ENCODE assay signal across 23 mouse cellular contexts in the genomic region with DNA sequence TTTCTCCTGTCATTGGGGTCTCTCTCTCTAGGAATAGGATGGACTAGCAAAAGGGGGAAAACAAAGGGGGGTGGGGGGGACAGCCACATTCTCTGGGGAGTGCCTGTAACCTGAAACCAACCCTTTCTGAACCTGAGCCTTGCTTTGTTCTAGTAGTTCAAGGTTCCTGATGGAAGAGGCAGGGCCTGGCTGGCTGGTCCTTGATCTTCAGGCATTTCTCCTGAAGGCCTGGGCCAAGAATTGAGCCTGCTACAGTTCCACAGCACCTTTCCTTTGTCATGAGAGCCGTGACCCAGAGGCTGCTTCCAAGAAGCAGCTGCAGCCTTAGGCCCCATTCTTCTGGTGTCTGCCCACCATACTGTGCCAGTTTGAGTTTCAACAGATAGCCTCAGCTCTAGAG. TPM values are rescaled to one million over a fixed set of nuclear protein-coding genes. Genes with fewer than 3 reads are reported as not detected.
DNase-seq lines count a peak whose midpoint lies in the region; ATAC-seq and TF ChIP-seq lines count a peak whose summit lies in the region.
"Had no signal": no experiment of that assay in that cellular context is flagged by ENCODE, and none has a peak within 500 bp of the region (broad histone marks: within the 10 kb centered on the region; RNA-seq: fewer than 3 reads in every experiment).

No protein-coding gene starts in this region.

- peak overlapping the region; percentile 78 for H3K27ac ChIP-seq in kidney, embryonic 14.5 days (ENCODE audit: low read depth, low read length)
- peak overlapping the region; percentile 89 for H3K27ac ChIP-seq in ES-Bruce4 (ENCODE audit: insufficient read depth, low read length)
- H3K27ac ChIP-seq in limb, embryonic 10.5 days: peak overlapping the region; percentile 71
- no peak overlapping the region for H3K27ac ChIP-seq in lung, postnatal 0 days (ENCODE audit: low read length)
- H3K27ac ChIP-seq: embryonic facial prominence, embryonic 12.5 days; forebrain, embryonic 12.5 days; gastrocnemius, adult 2 months; hindbrain, embryonic 13.5 days; intestine, embryonic 15.5 days had no signal

- peaks cover 60% of the 10 kb centered on the region for H3K4me1 ChIP-seq in kidney, embryonic 14.5 days (ENCODE audit: control insufficient read depth, insufficient read depth, low read length)
- H3K4me1 ChIP-seq in E14TG2a.4 (replicated peaks; ENCODE audit: low read depth, low read length): peaks cover 96% of the 10 kb centered on the region
- H3K4me1 ChIP-seq in ES-Bruce4 (ENCODE audit: control insufficient read depth, insufficient read depth, low read length): peaks cover 14% of the 10 kb centered on the region
- H3K4me1 ChIP-seq in limb, embryonic 10.5 days: peaks cover 54% of the 10 kb centered on the region
- peaks cover 10% of the 10 kb centered on the region for H3K4me1 ChIP-seq in lung, postnatal 0 days (ENCODE audit: insufficient read depth, low read depth, low read length)

- no peaks in the 10 kb centered on the region for H3K27me3 ChIP-seq in kidney, embryonic 14.5 days (ENCODE audit: control insufficient read depth, insufficient read depth, low read length)
- H3K27me3 ChIP-seq in E14TG2a.4 (ENCODE audit: insufficient read depth, low read length) (no peaks in the 10 kb centered on the region), ES-Bruce4 (ENCODE audit: control insufficient read depth, insufficient read depth, low read length, poor library complexity, severe bottlenecking) (no peaks in the 10 kb centered on the region)
- H3K27me3 ChIP-seq in limb, embryonic 10.5 days (ENCODE audit: low read depth, poor library complexity, severe bottlenecking): no peaks in the 10 kb centered on the region
- no peaks in the 10 kb centered on the region for H3K27me3 ChIP-seq in lung, postnatal 0 days (replicated peaks; ENCODE audit: insufficient read depth, low read length)
- H3K27me3 ChIP-seq: embryonic facial prominence, embryonic 12.5 days; forebrain, embryonic 12.5 days; hindbrain, embryonic 13.5 days; intestine, embryonic 15.5 days; Patski had no signal

- no peak for TF ChIP-seq CTCF in E14TG2a.4 (conservative IDR thresholded peaks at IDR 0.05; ENCODE audit: low read length)
- TF ChIP-seq CTCF in ES-Bruce4 (IDR thresholded peaks at IDR 0.05; ENCODE audit: low read depth, low read length): no peak
- no peak for TF ChIP-seq CTCF in lung, postnatal 0 days (IDR thresholded peaks at IDR 0.05)

- no peak overlapping the region for H3K9ac ChIP-seq in kidney, embryonic 14.5 days (ENCODE audit: low read depth, low read length)
- no peak overlapping the region for H3K9ac ChIP-seq in ES-Bruce4 (ENCODE audit: low read depth, poor library complexity, severe bottlenecking)
- H3K9ac ChIP-seq in lung, postnatal 0 days (replicated peaks; ENCODE audit: low read depth): no peak overlapping the region
- H3K9ac ChIP-seq: embryonic facial prominence, embryonic 12.5 days; forebrain, embryonic 12.5 days; forebrain, postnatal 0 days; hindbrain, embryonic 13.5 days; intestine, embryonic 15.5 days had no signal

- DNase-seq in kidney, adult 9 months: no peak
- DNase-seq in limb, embryonic 10.5 days (ENCODE audit: low spot score): no peak
- no peak for DNase-seq in cerebellum, postnatal 36 days
- no peak for DNase-seq in lung, postnatal 0 days (ENCODE audit: low spot score)
- DNase-seq: adrenal gland, adult 2 months; adrenal gland, postnatal 25 days; cerebellum, adult 2 months; cerebellum, postnatal 10 days; embryo, embryonic 11 days; forebrain, postnatal 0 days; gastrocnemius, adult 2 months; gastrocnemius, postnatal 25 days; heart, postnatal 10 days; heart, postnatal 4 days had no signal

- H3K4me3 ChIP-seq in kidney, embryonic 14.5 days (ENCODE audit: low read length): no peak overlapping the region
- H3K4me3 ChIP-seq in E14TG2a.4 (replicated peaks; ENCODE audit: low read length) (0 out of 2 replicates have a peak overlapping the region, but pooled peaks have one; percentile 7), ES-Bruce4 (ENCODE audit: low read depth, low read length) (no peak overlapping the region)
- H3K4me3 ChIP-seq in limb, embryonic 10.5 days: no peak overlapping the region
- H3K4me3 ChIP-seq in lung, postnatal 0 days (ENCODE audit: low read depth, low read length): no peak overlapping the region
- H3K4me3 ChIP-seq: embryonic facial prominence, embryonic 12.5 days; forebrain, embryonic 12.5 days; gastrocnemius, adult 2 months; hindbrain, embryonic 13.5 days; intestine, embryonic 15.5 days had no signal

- peak; percentile 67; the same call in 1 of the 2 replicates for TF ChIP-seq EP300 in ES-Bruce4 (IDR thresholded peaks at IDR 0.05; ENCODE audit: insufficient read depth, low read depth, low read length)
- TF ChIP-seq EP300 in lung, postnatal 0 days (IDR thresholded peaks at IDR 0.05): no peak

- no peaks in the 10 kb centered on the region for H3K36me3 ChIP-seq in kidney, embryonic 14.5 days (ENCODE audit: control insufficient read depth, insufficient read depth, low read length)
- H3K36me3 ChIP-seq in E14TG2a.4 (ENCODE audit: insufficient read depth, low read length) (no peaks in the 10 kb centered on the region; the same call in 1 of the 2 replicates), ES-Bruce4 (ENCODE audit: control insufficient read depth, insufficient read depth, low read length, poor library complexity, severe bottlenecking) (no peaks in the 10 kb centered on the region)
- no peaks in the 10 kb centered on the region for H3K36me3 ChIP-seq in limb, embryonic 10.5 days
- H3K36me3 ChIP-seq in lung, postnatal 0 days (ENCODE audit: insufficient read depth, low read length): no peaks in the 10 kb centered on the region
- H3K36me3 ChIP-seq: embryonic facial prominence, embryonic 12.5 days; forebrain, embryonic 12.5 days; hindbrain, embryonic 13.5 days; intestine, embryonic 15.5 days had no signal

- TF ChIP-seq POLR2A in ES-Bruce4 (IDR thresholded peaks at IDR 0.05; ENCODE audit: insufficient read depth, low read length): no peak

- no peaks in the 10 kb centered on the region for H3K9me3 ChIP-seq in kidney, embryonic 14.5 days (ENCODE audit: control insufficient read depth, low read length)
- H3K9me3 ChIP-seq in E14TG2a.4 (ENCODE audit: low read length) (no peaks in the 10 kb centered on the region), ES-Bruce4 (replicated peaks; ENCODE audit: control insufficient read depth, insufficient read depth, low read length, poor library complexity, severe bottlenecking) (no peaks in the 10 kb centered on the region)
- H3K9me3 ChIP-seq in limb, embryonic 10.5 days (replicated peaks): no peaks in the 10 kb centered on the region
- H3K9me3 ChIP-seq in lung, postnatal 0 days (ENCODE audit: low read length): no peaks in the 10 kb centered on the region
- H3K9me3 ChIP-seq: embryonic facial prominence, embryonic 12.5 days; forebrain, embryonic 12.5 days; hindbrain, embryonic 13.5 days; intestine, embryonic 15.5 days had no signal

- WGBS in kidney, embryonic 14.5 days: 17% methylated on average over 1 of the region's 1 CpGs
- WGBS in limb, embryonic 10.5 days: 66% methylated on average over 1 of the region's 1 CpGs
- 29% methylated on average over 1 of the region's 1 CpGs for WGBS in lung, postnatal 0 days

- H3K4me2 ChIP-seq in kidney, embryonic 14.5 days (replicated peaks; ENCODE audit: low read depth, low read length): no peak overlapping the region
- no peak overlapping the region for H3K4me2 ChIP-seq in lung, postnatal 0 days (replicated peaks; ENCODE audit: low read depth, low read length)
- H3K4me2 ChIP-seq: embryonic facial prominence, embryonic 12.5 days; forebrain, embryonic 12.5 days; hindbrain, embryonic 13.5 days; intestine, embryonic 15.5 days had no signal

- ATAC-seq in kidney, embryonic 14.5 days (ENCODE audit: low FRiP score, low TSS enrichment): no peak
- no peak for ATAC-seq in lung, postnatal 0 days
- ATAC-seq: forebrain, postnatal 0 days; intestine, embryonic 15.5 days; Patski had no signal

RNA-seq across cellular contexts. Expression of a gene that starts 13.9 kb away (rescaled TPM):
- polyA plus RNA-seq in kidney, embryonic 14.5 days (2014; fragmentation: Nextera tagmentation; extraction: Ambion mirVana): 23.1 and 29.8 TPM in 2 replicates
- 11.1 and 13.1 TPM in 2 replicates for polyA plus RNA-seq in ES-Bruce4 (2011; ENCODE audit: insufficient read depth, insufficient read length, low read depth, missing spikeins)
- 14.2 and 15.1 TPM in 2 replicates for polyA plus RNA-seq in limb, embryonic 10.5 days (2016; fragmentation: Nextera tagmentation; extraction: Ambion mirVana)
- 21.3 and 23.2 TPM in 2 replicates for polyA plus RNA-seq in lung, postnatal 0 days (2015; fragmentation: Nextera tagmentation; extraction: Ambion mirVana)

RNA-seq across cellular contexts. Expression of a gene that starts 14.5 kb away (rescaled TPM):
- polyA plus RNA-seq in kidney, embryonic 14.5 days (2014; fragmentation: Nextera tagmentation; extraction: Ambion mirVana): 33.4 and 42.3 TPM in 2 replicates
- polyA plus RNA-seq in ES-Bruce4 (2011; ENCODE audit: insufficient read depth, insufficient read length, low read depth, missing spikeins): 77.9 and 83.9 TPM in 2 replicates
- polyA plus RNA-seq in limb, embryonic 10.5 days (2016; fragmentation: Nextera tagmentation; extraction: Ambion mirVana): 39.9 and 52.5 TPM in 2 replicates
- 12.8 and 16.5 TPM in 2 replicates for polyA plus RNA-seq in lung, postnatal 0 days (2015; fragmentation: Nextera tagmentation; extraction: Ambion mirVana)

RNA-seq across cellular contexts. Expression of a gene that starts 40.3 kb away (rescaled TPM):
- not detected in 2 replicates for polyA plus RNA-seq in kidney, embryonic 14.5 days (2014; fragmentation: Nextera tagmentation; extraction: Ambion mirVana)
- not detected in 2 replicates for polyA plus RNA-seq in ES-Bruce4 (2011; ENCODE audit: insufficient read depth, insufficient read length, low read depth, missing spikeins)
- polyA plus RNA-seq in limb, embryonic 10.5 days (2016; fragmentation: Nextera tagmentation; extraction: Ambion mirVana): not detected in 2 replicates
- 0.53 and 0.62 TPM in 2 replicates for polyA plus RNA-seq in lung, postnatal 0 days (2015; fragmentation: Nextera tagmentation; extraction: Ambion mirVana)
- polyA plus RNA-seq: heart, embryonic 14.5 days had no signal

RNA-seq across cellular contexts. Expression of a gene that starts 49.9 kb away (rescaled TPM):
- polyA plus RNA-seq in kidney, embryonic 14.5 days (2014; fragmentation: Nextera tagmentation; extraction: Ambion mirVana): 7.2 and 9.8 TPM in 2 replicates
- 0.91 and 1.2 TPM in 2 replicates for polyA plus RNA-seq in ES-Bruce4 (2011; ENCODE audit: insufficient read depth, insufficient read length, low read depth, missing spikeins)
- polyA plus RNA-seq in limb, embryonic 10.5 days (2016; fragmentation: Nextera tagmentation; extraction: Ambion mirVana): 1.1 and 1.3 TPM in 2 replicates
- 4.9 and 6.4 TPM in 2 replicates for polyA plus RNA-seq in lung, postnatal 0 days (2015; fragmentation: Nextera tagmentation; extraction: Ambion mirVana)

RNA-seq across cellular contexts. Expression of a gene that starts 56.6 kb away (rescaled TPM):
- polyA plus RNA-seq in kidney, embryonic 14.5 days (2014; fragmentation: Nextera tagmentation; extraction: Ambion mirVana): 0.33 and 0.61 TPM in 2 replicates
- polyA plus RNA-seq in ES-Bruce4 (2011; ENCODE audit: insufficient read depth, insufficient read length, low read depth, missing spikeins): not detected in 2 replicates
- 0.24 TPM in 1 of 2 replicates, not detected in the other for polyA plus RNA-seq in limb, embryonic 10.5 days (2016; fragmentation: Nextera tagmentation; extraction: Ambion mirVana)
- polyA plus RNA-seq in lung, postnatal 0 days (2015; fragmentation: Nextera tagmentation; extraction: Ambion mirVana): 0.10 and 0.14 TPM in 2 replicates
- polyA plus RNA-seq: embryonic facial prominence, embryonic 12.5 days; forebrain, postnatal 0 days; heart, embryonic 14.5 days; hindbrain, embryonic 13.5 days; intestine, embryonic 15.5 days had no signal
